Mouse (Mus musculus) spleen, embryonic (tissue): ENCODE measurements at regions not wholly inside any gene's neighbourhood (a gene's known extent, or its start where the extent isn't known, plus 50 kb on each side); places are given as distances from the start of the nearest gene placed in this dataset.

Experiments
- CTCF ChIA-PET: fragments of 350-600 bp; sonication (Branson Sonifier 250); formaldehyde crosslinking; loops from one replicate; lab custom pipeline; 2022; lab: Charles Lee

DNA sequence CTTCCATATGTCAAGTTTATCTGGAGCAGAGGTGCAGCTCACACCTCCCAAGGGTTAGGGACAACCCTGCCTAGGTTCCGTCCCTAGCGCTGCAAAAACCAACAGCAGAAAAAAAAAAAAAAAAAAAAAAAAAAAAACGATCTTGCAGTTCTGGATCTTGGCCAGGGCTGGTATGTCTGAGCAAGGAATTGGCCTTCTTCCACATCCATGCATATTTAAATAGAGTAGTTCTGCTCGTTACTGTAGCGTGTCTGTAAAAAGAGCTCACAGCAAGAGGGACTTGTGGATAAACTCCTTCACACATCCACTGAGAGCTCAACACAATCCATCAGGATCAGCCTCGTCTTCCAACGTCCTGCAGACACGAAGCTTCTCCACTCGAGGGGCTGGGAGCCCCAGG lies 639.4 kb upstream of the Adam5 start:
- CTCF ChIA-PET, result interaction anchor here (0.7 kb wide), 1 partner anchor 242 kb away, joined by 5 read pairs; no protein-coding TSS in a partner anchor

DNA sequence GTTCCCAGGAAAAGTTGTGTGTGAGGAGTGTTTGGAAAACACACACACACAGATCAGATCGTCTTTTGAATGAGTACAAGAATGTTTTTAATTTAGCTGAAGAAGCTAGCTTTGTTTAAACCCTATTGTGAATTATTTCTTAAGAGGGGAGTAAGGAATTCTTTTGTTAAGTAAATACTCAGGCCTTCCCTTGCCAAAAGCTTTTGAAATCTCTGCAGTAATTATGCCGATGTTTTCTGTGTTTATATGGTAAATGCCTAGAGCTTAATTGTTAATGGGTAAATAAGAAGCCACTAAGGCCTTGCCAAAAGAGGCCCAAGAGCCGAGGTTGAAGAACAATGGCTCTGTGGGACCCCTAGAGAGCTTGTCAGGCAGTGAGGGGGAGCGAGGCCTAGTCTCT lies 638.3 kb upstream of the Adam5 start:
- CTCF ChIA-PET, result no interaction called here

GRCm38 (mm10) chr8:25455644-25456043 lies 631.5 kb upstream of the Adam5 start:
- CTCF ChIA-PET, result no interaction called here

DNA sequence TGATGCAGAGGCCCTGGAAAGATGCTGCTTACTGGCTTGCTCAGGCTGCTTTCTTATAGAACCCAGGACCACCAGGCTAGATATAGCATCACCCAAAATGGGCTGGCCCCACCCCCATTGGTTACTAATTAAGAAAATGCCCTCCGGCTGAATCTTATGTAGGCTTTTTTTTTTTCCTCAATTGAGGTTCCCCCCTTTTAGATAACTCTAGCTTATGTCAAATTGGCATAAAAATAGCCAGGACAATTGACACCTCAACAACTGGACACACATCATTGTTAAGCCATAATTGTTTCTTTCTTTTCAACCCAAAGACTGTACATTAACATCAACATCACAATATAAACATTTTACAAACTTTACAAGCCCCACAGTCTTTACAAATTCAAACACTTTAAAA lies 630.8 kb upstream of the Adam5 start:
- CTCF ChIA-PET, result no interaction called here

GRCm38 (mm10) chr8:25453826-25454225 lies 629.7 kb upstream of the Adam5 start:
- CTCF ChIA-PET, result no interaction called here

GRCm38 (mm10) chr8:25450544-25450943 lies 626.4 kb upstream of the Adam5 start:
- CTCF ChIA-PET, result no interaction called here

- CTCF ChIA-PET, result interaction anchor here (0.5 kb wide), 1 partner anchor 17 kb away, joined by 8 read pairs; no protein-coding TSS in a partner anchor
Measured at GRCm38 (mm10) chr8:25449590-25449989, 625.4 kb upstream of the Adam5 start.

DNA sequence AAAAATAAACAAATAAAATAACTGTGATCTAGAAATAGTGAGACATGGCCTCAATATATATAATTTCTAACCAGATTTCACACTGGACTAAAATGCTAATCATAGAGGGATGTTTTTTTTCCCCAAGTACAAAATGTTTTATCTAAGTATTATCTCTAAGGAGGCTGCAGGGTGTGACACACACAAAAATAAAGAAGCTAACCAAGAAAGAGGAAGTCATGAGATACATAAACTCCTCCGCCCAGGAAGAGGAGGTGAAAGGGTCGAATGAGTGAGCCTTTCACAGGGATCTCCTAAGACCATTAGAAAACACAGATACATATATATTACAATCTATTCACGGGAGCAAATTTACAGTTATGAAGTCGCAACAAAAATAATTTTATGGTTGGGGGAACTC lies 623.7 kb upstream of the Adam5 start:
- CTCF ChIA-PET, result no interaction called here

GRCm38 (mm10) chr8:25445968-25446367 lies 621.8 kb upstream of the Adam5 start:
- CTCF ChIA-PET, result no interaction called here

GRCm38 (mm10) chr8:25445054-25445453 lies 620.9 kb upstream of the Adam5 start:
- CTCF ChIA-PET, result no interaction called here

GRCm38 (mm10) chr8:25443552-25443951 lies 619.4 kb upstream of the Adam5 start:
- CTCF ChIA-PET, result no interaction called here

- CTCF ChIA-PET, result interaction anchor here (1.0 kb wide), 1 partner anchor 533 kb away, joined by 3 read pairs; no protein-coding TSS in a partner anchor
Measured at GRCm38 (mm10) chr8:25441057-25441441, 616.9 kb upstream of the Adam5 start.

DNA sequence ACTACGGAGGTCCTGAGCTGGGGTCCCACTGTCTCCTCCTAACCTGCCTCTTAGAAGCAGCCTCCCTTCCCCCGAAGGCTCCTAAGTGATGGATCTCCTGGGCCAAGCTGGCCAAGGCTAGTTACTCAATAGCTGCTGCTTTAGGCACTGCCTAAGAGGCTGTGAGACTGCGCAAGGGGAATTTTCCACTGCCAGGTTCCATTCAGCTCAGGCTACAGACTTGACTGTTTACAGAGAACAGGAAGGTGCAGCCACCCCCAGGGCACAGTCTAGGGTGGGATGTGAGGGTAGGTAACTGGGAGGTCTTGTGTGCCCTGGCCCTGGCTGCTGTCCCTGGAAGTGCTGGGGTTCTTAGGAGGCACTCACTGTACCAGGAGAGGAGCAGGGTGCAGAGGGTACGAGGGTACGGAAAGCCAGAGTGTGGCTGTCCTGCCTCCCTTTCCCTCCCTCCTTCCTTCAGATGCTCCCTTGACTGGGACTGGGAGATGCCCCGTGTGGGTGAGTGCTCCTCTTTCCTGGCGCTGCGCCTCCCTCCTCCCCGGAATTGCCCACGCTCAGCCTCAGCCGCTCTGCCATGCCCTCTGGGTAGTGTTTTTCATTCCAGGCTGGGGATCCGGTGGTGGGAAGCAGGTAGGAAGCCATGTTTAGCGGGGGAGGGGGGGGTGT lies 616.4 kb upstream of the Adam5 start:
- CTCF ChIA-PET, result no interaction called here

- CTCF ChIA-PET, result no interaction called here
Measured at GRCm38 (mm10) chr8:25439971-25440370, 615.8 kb upstream of the Adam5 start.

- CTCF ChIA-PET, result no interaction called here
Measured at GRCm38 (mm10) chr8:25438021-25438620, 614.0 kb upstream of the Adam5 start.

- CTCF ChIA-PET, result no interaction called here
Measured at GRCm38 (mm10) chr8:25437178-25437577, 613.0 kb upstream of the Adam5 start.

- CTCF ChIA-PET, result interaction anchor here (0.7 kb wide), 1 partner anchor 38 kb away, joined by 3 read pairs; no protein-coding TSS in a partner anchor
Measured at GRCm38 (mm10) chr8:25430552-25430951, 606.4 kb upstream of the Adam5 start.

GRCm38 (mm10) chr8:25429846-25430482 lies 605.8 kb upstream of the Adam5 start:
- CTCF ChIA-PET, result interaction anchor here (0.7 kb wide), 1 partner anchor 39 kb away, joined by 3 read pairs; no protein-coding TSS in a partner anchor

GRCm38 (mm10) chr8:25428761-25429160 lies 604.6 kb upstream of the Adam5 start:
- CTCF ChIA-PET, result no interaction called here

DNA sequence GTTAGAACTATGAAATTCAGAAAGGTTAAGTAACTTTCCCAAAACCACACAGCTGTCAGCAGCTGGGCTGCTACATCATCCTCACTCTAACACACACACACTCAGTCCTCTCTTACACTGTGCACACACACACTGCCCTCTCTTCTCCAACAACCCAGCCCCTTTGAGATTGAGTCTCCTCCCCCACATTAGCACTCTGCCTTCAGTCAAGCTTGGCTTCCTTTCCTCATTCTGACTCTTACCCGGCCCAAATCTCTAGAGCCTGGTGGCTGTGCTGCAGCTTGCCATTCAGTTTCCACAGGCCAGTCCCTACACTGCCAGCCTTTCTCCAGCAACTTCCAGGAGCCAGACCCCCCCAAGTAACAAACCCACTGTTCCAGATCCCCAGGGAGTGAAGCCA lies 602.0 kb upstream of the Adam5 start:
- CTCF ChIA-PET, result no interaction called here

GRCm38 (mm10) chr8:25421478-25421877 lies 597.3 kb upstream of the Adam5 start:
- CTCF ChIA-PET, result no interaction called here

- CTCF ChIA-PET, result no interaction called here
Measured at GRCm38 (mm10) chr8:25410536-25410935, 586.4 kb upstream of the Adam5 start.

- CTCF ChIA-PET, result no interaction called here
Measured at GRCm38 (mm10) chr8:25407862-25408261, 583.7 kb upstream of the Adam5 start.
